Mouse (Mus musculus) cortical plate, adult 2 months (tissue): ENCODE results near the gene Ctf2. TPM values are rescaled to one million over a fixed set of nuclear protein-coding genes. Genes with fewer than 3 reads are reported as not detected.
"Not testable (repeated sequence)": the region's sequence is repeated elsewhere in the genome, so short reads cannot be mapped to it uniquely, and the experiment has no call there.

ENCODE experiments used
- H3K27ac ChIP-seq: fragments of 200-500 bp; 2 replicates; pipeline ENCODE4 v1.5.1; 2012; ENCODE audit warnings: low read length, control low read depth, inconsistent platforms; ENCODE audit not compliant: insufficient read depth
- H3K4me1 ChIP-seq: fragments of 200-500 bp; 2 replicates; pipeline ENCODE4 v1.6.1; 2011; ENCODE audit warnings: low read length; ENCODE audit not compliant: control insufficient read depth, insufficient read depth
- H3K4me3 ChIP-seq: fragments of 200-500 bp; 2 replicates; pipeline ENCODE4 v1.5.1; 2011; ENCODE audit warnings: mild to moderate bottlenecking, low read length, control low read depth; ENCODE audit not compliant: insufficient read depth
- CTCF ChIP-seq: fragments of 200-500 bp; IDR thresholded peaks from 2 replicates; pipeline ENCODE4 v1.5.1; 2011; ENCODE audit warnings: mild to moderate bottlenecking, control low read depth, low read length; ENCODE audit not compliant: insufficient read depth; ENCODE audit errors: extremely low read depth
- POLR2A ChIP-seq: fragments of 200-500 bp; IDR thresholded peaks from 2 replicates; pipeline ENCODE4 v1.6.1; 2011; ENCODE audit warnings: mild to moderate bottlenecking, low read length, control low read depth; ENCODE audit not compliant: insufficient read depth; ENCODE audit errors: extremely low read depth
- polyA plus RNA-seq: library from polyadenylated mRNA; depleted of rRNA; stranded (reverse); fragments of >200 nt; gene quantifications from 2 replicates; pipeline ENCODE4 v1.2.3, GENCODE M21; 2012; rRNA removed

Ctf2 gene
- polyA plus RNA-seq: not detected in 2 replicates

DNA sequence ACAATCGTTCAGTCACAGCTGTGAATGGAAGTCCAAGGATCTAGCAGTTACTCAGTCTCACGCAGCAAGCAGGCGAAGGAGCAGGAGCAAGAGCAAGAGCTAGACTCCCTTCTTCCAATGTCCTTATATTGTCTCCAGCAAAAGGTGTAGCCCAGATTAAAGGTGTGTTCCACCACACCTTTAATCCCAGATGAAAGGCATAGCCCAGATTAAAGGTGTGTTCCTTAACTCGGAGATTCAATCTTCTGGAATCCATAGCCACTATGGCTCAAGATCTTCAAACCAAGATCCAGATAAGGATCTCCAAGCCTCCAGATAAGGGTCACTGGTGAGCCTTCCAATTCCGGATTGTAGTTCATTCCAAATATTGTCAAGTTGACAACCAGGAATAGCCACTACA lies at the start of gene Ctf2:
Gene Ctf2, minus strand, starts transcription at position 101 of the 400 bp plus-strand sequence.
- H3K27ac ChIP-seq, H3K4me1 ChIP-seq, H3K4me3 ChIP-seq: not testable (repeated sequence)

DNA sequence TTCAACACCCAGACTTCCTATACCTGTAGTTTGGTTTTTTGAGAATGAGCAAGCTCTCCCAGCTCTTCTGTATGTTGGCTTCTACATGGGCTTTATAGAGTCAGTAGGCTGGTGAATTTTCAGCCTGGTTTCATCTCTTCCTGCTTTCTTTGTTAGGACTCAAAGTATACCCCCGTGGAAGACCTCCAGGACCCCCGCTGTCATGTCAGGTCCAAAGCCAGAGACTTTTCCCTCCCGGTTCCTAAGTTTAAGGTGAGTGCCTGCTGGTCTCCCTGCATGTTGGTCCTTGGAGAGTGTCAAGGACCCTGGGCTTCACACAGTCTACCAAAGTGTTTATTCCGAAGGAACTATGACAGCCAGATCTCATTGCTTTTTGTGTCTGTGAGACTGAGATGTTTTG lies 46.4 kb upstream of the Ctf2 start:
- H3K4me1 ChIP-seq: peaks cover 3% of the 10 kb centered on the region; the same call in 1 of the 2 replicates
- H3K4me3 ChIP-seq: peak overlapping the region; percentile 91
- TF ChIP-seq CTCF (no peak), POLR2A (no peak)
- H3K27ac ChIP-seq: no peak overlapping the region

DNA sequence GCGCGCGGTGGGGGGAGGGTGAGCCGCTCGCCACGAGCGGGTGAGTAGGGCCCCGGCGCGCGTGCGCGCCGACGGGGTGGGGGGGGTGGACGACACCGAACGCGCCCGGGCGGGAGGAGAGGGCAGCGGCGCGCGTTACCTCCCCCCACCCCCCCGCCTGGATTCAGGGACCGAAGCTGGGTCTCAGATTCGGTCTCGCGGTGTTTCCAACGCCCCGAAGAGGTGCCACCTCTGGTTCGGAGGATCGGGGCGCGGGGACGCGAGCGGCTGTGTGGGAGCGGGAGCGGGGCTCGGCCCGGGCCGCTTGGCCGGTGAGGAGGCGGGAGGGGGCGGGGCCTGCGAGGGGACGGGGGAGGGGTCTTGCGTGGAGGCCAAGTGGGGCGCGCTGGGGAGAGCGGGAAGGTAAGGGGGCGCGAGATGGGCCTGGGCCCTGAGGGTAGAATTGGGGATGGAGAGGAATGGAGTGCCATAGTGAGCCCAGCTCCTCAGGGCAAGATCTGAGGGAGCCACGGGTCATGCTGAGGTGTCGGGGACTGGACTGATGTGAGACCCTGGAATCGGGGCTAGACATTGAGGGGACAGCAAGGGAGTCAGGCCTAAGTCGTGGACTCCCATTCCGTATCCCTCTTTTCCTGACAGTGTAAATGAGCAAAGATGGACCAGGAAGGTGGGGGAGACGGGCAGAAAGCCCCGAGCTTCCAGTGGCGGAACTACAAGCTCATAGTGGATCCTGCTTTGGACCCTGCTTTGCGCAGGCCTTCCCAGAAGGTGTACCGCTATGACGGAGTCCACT lies 45.7 kb upstream of the Ctf2 start:
- H3K4me1 ChIP-seq: peaks cover 3% of the 10 kb centered on the region; the same call in 1 of the 2 replicates
- peak overlapping the region; percentile 91 for H3K4me3 ChIP-seq
- no peak for TF ChIP-seq POLR2A
- TF ChIP-seq CTCF: no peak
- H3K27ac ChIP-seq: no peak overlapping the region

DNA sequence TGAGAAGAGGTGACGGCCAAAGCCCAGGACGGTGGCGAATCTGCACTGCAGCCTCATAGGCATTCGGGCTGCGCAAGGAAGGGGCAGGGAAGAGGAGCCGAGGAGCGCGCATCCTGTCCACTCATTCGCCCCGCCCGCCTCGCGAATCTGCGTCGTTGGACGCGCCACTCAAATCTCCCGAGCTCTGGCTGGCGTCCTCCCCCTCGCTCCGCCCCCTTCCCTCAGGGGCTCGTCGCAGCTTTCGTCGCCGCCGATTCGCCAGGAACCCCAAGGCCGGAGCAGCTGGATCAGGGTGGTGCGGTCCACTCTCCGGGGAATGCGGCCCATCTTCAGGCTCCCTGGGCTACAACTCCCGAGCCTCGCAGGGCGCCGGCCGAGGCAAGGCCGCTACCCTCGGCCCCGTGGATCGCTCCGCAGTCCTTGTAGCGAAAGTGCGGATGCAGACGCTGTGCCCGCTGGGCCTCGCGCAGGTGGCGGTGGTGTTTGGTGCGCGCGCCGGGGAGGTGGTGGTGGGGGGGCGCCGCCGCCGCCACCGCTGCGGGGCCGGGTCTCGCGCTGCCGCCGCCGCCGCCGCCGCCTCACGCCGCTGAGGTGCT lies 45.0 kb upstream of the Ctf2 start:
- TF ChIP-seq POLR2A (peak; percentile 63; the same call in 1 of the 2 replicates), CTCF (no peak)
- Histone ChIP-seq H3K4me1 (peaks cover 3% of the 10 kb centered on the region; the same call in 1 of the 2 replicates), H3K27ac (peak overlapping the region; percentile 100), H3K4me3 (peak overlapping the region; percentile 91)

DNA sequence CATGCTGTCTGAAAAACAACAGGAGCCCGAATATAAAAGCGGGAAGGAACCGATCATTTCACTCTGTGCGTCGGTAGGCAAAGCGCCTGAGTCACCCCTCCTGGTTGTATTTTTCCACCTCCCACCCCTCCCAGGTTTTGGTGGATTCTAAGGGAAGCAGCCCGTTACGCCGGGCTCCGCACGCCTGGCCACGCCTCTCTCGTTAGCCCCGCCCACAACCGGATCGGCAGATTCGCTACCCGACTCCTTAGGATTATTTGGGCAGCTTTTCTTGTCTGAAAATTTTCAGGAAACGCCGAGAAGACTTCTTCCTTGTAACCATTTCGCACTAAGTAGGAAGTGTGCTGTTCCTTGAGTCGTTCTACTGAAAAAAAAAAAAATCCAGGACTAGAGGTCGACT lies 44.5 kb upstream of the Ctf2 start, which contains the start of gene Setd1a:
Gene Setd1a, plus strand, starts transcription at position 245 of the 400 bp plus-strand sequence.
- TF ChIP-seq POLR2A (peak; percentile 74), CTCF (no peak)
- Histone ChIP-seq H3K4me3 (peak within 1 kb of the TSS; percentile 91), H3K4me1 (peaks cover 3% of the 10 kb centered on the region; the same call in 1 of the 2 replicates), H3K27ac (peak within 1 kb of the TSS; percentile 100)

DNA sequence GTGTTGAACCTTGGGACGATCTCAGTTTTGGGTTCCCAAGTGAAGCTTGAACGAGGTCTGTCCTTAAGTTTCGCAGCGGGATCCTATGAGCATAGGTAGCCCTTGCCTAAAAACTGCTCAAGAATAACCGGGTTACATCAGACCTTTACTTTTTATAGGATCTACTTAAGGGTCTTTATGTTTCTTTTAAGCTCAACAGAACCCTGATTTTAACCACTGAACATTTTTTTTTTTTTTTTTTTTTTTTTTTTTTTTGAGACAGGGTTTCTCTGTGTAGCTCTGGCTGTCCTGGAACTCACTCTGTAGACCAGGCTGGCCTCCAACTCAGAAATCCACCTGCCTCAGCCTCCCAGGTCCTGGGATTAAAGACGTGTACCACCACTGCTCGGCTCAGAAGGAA lies 43.9 kb upstream of the Ctf2 start:
- peak overlapping the region; percentile 99; the same call in 1 of the 2 replicates for H3K27ac ChIP-seq
- not testable (repeated sequence) for H3K4me1 ChIP-seq
- peak overlapping the region; percentile 91 for H3K4me3 ChIP-seq

DNA sequence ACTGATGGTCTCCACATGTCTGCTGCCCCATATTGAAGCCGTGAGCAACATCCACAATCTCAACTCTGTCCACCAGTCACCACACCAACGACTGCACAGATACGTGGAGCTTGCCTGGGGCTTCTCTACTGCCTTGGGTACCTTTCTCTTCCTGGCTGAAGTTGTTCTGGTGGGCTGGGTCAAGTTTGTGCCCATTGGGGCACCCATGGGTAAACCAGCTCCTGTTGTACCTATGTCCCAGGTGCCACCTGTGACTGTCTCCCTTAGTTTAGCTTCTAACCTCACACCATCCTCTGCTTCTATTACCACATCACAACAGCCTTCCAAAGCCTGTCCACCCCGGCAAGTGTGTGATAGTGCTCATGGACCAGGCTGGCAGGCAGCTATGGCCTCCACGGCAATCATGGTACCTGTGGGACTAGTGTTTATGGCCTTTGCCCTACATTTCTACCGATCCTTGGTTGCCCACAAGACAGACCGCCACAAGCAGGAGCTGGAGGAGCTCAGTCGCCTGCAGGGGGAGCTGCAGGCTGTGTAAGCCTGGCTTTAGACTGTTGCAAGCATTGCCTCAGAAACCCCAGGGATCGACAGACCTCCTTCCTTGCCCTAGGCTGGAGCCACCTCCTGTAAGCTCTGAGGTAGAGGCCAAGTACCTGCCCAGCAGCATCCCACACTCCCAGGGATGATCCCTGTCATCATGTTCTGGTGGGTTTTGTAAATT lies 41.9 kb upstream of the Ctf2 start:
- TF ChIP-seq POLR2A (no peak), CTCF (peak; percentile 65)
- H3K4me3 ChIP-seq: no peak overlapping the region
- H3K27ac ChIP-seq: no peak overlapping the region
- peaks cover 3% of the 10 kb centered on the region; the same call in 1 of the 2 replicates for H3K4me1 ChIP-seq

DNA sequence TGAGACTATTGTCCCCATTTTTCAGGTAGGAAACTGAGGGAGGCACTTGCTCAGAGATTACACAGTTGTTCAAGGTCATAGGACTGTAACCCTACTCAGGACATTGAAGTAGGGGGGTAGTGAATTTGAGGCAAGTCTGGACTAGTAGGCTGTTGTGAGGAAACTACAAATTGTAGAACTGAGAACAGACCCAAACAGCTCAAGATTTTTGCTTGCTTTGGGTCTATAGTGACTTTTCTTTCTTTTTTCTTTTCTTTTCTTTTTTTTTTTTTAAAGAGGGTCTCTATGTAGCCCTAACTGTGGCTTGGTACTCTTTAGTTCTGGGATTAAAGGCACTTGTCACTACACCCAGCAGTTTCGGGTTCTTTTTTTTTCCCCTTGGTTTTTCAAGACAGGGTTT lies 40.6 kb upstream of the Ctf2 start:
- Histone ChIP-seq H3K27ac (no peak overlapping the region), H3K4me1 (peaks cover 1% of the 10 kb centered on the region; the same call in 1 of the 2 replicates), H3K4me3 (no peak overlapping the region)
- no peak for TF ChIP-seq CTCF
- no peak for TF ChIP-seq POLR2A

DNA sequence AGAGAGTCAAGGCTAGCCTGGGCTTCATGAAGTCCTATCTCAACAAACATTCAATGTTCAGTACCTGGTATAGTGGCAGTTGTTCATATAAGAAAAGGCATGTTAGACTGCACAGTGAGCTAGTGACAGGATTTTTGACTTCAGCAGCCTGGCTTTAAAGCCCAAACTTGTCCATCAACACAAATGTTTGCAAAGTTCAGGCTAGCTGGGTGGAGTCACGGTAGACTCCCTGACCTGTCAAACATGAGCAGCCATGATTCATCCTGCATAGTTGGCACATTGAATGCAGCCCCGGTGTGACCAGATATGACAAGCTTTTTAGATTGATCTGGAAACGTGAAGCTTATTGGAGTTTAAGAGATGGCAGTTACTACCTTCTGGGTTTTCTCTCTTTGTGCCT lies 40.1 kb upstream of the Ctf2 start:
- Histone ChIP-seq H3K4me1 (peaks cover 1% of the 10 kb centered on the region; the same call in 1 of the 2 replicates), H3K27ac (no peak overlapping the region), H3K4me3 (no peak overlapping the region)
- TF ChIP-seq CTCF (no peak), POLR2A (no peak)

DNA sequence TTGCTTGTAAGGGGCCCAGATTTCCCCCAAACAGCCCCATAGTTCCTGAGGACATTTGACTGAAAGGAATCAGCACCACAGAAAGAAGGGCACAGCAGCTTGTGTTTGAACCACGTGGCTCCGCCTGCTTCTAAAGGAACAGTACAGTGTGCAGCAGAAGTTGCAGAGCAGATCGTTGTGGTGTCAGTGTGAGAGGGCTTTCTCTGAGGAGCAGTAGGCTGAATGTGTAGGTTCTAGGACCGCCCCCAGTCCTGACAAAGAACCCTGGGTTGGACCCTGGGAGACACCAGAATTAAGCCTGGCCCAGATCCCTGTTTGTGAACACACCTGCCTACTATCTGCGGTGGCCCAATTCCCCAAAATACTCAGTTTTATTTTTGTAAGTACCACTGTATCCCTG lies 39.3 kb upstream of the Ctf2 start:
- peak; percentile 64; the same call in 1 of the 2 replicates for TF ChIP-seq POLR2A
- TF ChIP-seq CTCF: no peak
- Histone ChIP-seq H3K4me3 (no peak overlapping the region), H3K27ac (peak overlapping the region; percentile 33), H3K4me1 (peaks cover 1% of the 10 kb centered on the region; the same call in 1 of the 2 replicates)
